Mouse (Mus musculus) lung, adult 2 months (tissue): Measurements from ENCODE around the gene Hivep1.

ENCODE experiments used
- CTCF ChIP-seq: fragments of 200-500 bp; IDR thresholded peaks from 2 replicates; pipeline ENCODE4 v1.5.1; 2011; ENCODE audit warnings: mild to moderate bottlenecking, low read length, control low read depth; ENCODE audit not compliant: insufficient read depth
- POLR2A ChIP-seq: fragments of 200-500 bp; IDR thresholded peaks from 2 replicates; pipeline ENCODE4 v1.6.1; 2011; ENCODE audit warnings: low read depth, mild to moderate bottlenecking, control low read depth, low read length, borderline replicate concordance; ENCODE audit errors: extremely low read depth

DNA sequence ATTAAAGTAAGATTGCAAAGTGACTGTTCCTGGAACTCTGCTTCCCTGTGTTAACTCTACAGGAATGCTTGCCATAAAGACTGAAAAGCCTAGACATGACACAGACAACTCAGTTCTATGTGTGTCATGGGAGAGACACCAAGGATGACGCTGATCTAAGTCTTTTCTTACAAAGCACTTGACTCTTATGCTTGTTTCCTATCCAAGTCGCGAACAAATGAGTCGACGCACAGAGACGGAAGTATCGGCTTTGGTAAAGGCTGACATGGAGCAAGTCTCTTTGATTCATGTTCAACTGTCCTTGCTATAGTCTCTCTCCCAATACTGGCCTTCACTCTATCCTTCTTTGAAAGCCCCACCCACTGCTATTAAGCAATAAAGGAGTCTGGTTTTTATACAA, 143.8 kb downstream of the Hivep1 start:
- TF ChIP-seq CTCF (no peak), POLR2A (no peak)
